Mouse (Mus musculus) cerebellum, adult 2 months (tissue): Measurements from ENCODE around the gene Gatm.

Experiments
- CTCF ChIP-seq: fragments of 200-500 bp; IDR thresholded peaks from 2 replicates; pipeline ENCODE4 v1.5.1; 2011; ENCODE audit warnings: low read depth, mild to moderate bottlenecking, control low read depth, low read length, moderate library complexity, borderline replicate concordance; ENCODE audit not compliant: insufficient read depth
- POLR2A ChIP-seq: fragments of 200-500 bp; IDR thresholded peaks from 2 replicates; pipeline ENCODE4 v1.6.1; 2011; ENCODE audit warnings: low read length, control low read depth, borderline replicate concordance; ENCODE audit not compliant: insufficient read depth

GRCm38 (mm10) chr2:122638029-122638428 is 26.9 kb upstream of the Gatm start:
- TF ChIP-seq CTCF (no peak), POLR2A (no peak)
